Mouse (Mus musculus) spleen, adult 2 months (tissue): ENCODE results near the gene Rps15a.

Experiments
- CTCF ChIP-seq: fragments of 200-500 bp; IDR thresholded peaks from 2 replicates; pipeline ENCODE4 v1.5.1; 2011; ENCODE audit warnings: mild to moderate bottlenecking, inconsistent platforms; ENCODE audit not compliant: insufficient read depth, insufficient read length, insufficient replicate concordance; ENCODE audit errors: extremely low read depth
- POLR2A ChIP-seq: fragments of 200-500 bp; IDR thresholded peaks from 2 replicates; pipeline ENCODE4 v1.6.1; 2011; ENCODE audit warnings: low read depth, low read length, inconsistent platforms

DNA sequence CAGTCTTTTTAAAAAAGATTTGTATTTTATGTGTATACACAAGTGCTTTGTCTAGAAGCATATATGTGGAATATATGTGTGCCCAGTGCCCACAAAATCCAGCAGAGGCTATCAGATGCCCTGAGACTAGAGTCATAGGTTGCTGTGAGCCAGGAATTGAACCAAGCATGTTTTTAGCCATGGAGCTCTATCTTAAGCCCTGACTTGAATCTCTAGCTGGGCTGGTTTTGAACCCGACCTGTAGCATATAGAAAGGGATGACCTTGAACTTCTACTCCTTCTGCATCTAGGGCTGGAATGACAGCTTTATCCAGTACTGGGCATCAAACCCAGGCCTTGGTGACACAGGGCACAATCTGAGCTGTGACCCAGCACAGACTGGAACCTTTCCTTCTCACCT lies 4.7 kb upstream of the Rps15a start:
- no peak for TF ChIP-seq CTCF
- no peak for TF ChIP-seq POLR2A
